Comparison of ENCODE assay signal across 24 mouse cellular contexts in genomic region chr1:134154121-134154520, GRCm38 (mm10). TPM values are rescaled to one million over a fixed set of nuclear protein-coding genes. Genes with fewer than 3 reads are reported as not detected.
DNase-seq lines count a peak whose midpoint lies in the region; ATAC-seq lines count a peak whose summit lies in the region.
"Had no signal": no experiment of that assay in that cellular context is flagged by ENCODE, and none has a peak within 500 bp of the region (broad histone marks: within the 10 kb centered on the region; RNA-seq: fewer than 3 reads in every experiment).

No protein-coding gene starts in this region.

- no peaks in the 10 kb centered on the region for H3K9me3 ChIP-seq in midbrain, embryonic 11.5 days (ENCODE audit: control insufficient read depth, low read length)
- H3K9me3 ChIP-seq in midbrain, embryonic 16.5 days (replicated peaks; ENCODE audit: control insufficient read depth, low read length, poor library complexity, severe bottlenecking), result no peaks in the 10 kb centered on the region
- H3K9me3 ChIP-seq: embryonic facial prominence, embryonic 13.5 days; embryonic facial prominence, embryonic 15.5 days had no signal

- H3K4me2 ChIP-seq in midbrain, embryonic 11.5 days, result no peak overlapping the region
- H3K4me2 ChIP-seq in midbrain, embryonic 16.5 days (ENCODE audit: low read length), result no peak overlapping the region
- H3K4me2 ChIP-seq: embryonic facial prominence, embryonic 13.5 days; embryonic facial prominence, embryonic 15.5 days; forebrain, embryonic 12.5 days had no signal

- H3K36me3 ChIP-seq in midbrain, embryonic 11.5 days (ENCODE audit: control insufficient read depth, insufficient read depth, low read length), result no peaks in the 10 kb centered on the region
- no peaks in the 10 kb centered on the region for H3K36me3 ChIP-seq in midbrain, embryonic 16.5 days (ENCODE audit: control insufficient read depth, insufficient read depth, low read length)
- H3K36me3 ChIP-seq: embryonic facial prominence, embryonic 13.5 days; embryonic facial prominence, embryonic 15.5 days; forebrain, embryonic 10.5 days; forebrain, embryonic 12.5 days; G1E had no signal

- H3K4me3 ChIP-seq in midbrain, embryonic 11.5 days (ENCODE audit: low read depth, low read length), result no peak overlapping the region
- no peak overlapping the region for H3K4me3 ChIP-seq in midbrain, embryonic 16.5 days (ENCODE audit: low read depth, low read length)
- H3K4me3 ChIP-seq: embryonic facial prominence, embryonic 13.5 days; embryonic facial prominence, embryonic 15.5 days; erythroblast, embryonic 14.5 days; forebrain, embryonic 10.5 days; forebrain, embryonic 12.5 days had no signal

- no peak overlapping the region for H3K9ac ChIP-seq in midbrain, embryonic 11.5 days (ENCODE audit: low read length)
- no peak overlapping the region for H3K9ac ChIP-seq in midbrain, embryonic 16.5 days (ENCODE audit: low read depth, low read length)
- H3K9ac ChIP-seq: embryonic facial prominence, embryonic 13.5 days; embryonic facial prominence, embryonic 15.5 days; forebrain, embryonic 12.5 days had no signal

- H3K4me1 ChIP-seq in midbrain, embryonic 11.5 days (ENCODE audit: control insufficient read depth, insufficient read depth, low read length), result no peaks in the 10 kb centered on the region
- H3K4me1 ChIP-seq in midbrain, embryonic 16.5 days (ENCODE audit: control insufficient read depth, insufficient read depth, low read length), result no peaks in the 10 kb centered on the region
- H3K4me1 ChIP-seq: embryonic facial prominence, embryonic 13.5 days; embryonic facial prominence, embryonic 15.5 days; forebrain, embryonic 10.5 days; forebrain, embryonic 12.5 days had no signal

- H3K27me3 ChIP-seq in midbrain, embryonic 11.5 days (ENCODE audit: control insufficient read depth, insufficient read depth, low read length), result no peaks in the 10 kb centered on the region
- H3K27me3 ChIP-seq in midbrain, embryonic 16.5 days (ENCODE audit: control insufficient read depth, insufficient read depth, low read depth, low read length), result no peaks in the 10 kb centered on the region
- H3K27me3 ChIP-seq: embryonic facial prominence, embryonic 13.5 days; embryonic facial prominence, embryonic 15.5 days; Patski had no signal

- 90% methylated on average over 3 of the region's 3 CpGs for WGBS in midbrain, embryonic 11.5 days
- 94% methylated on average over 3 of the region's 3 CpGs for WGBS in midbrain, embryonic 16.5 days

- no peak overlapping the region for H3K27ac ChIP-seq in midbrain, embryonic 11.5 days (ENCODE audit: low read depth, low read length)
- H3K27ac ChIP-seq in midbrain, embryonic 16.5 days (ENCODE audit: low read length), result no peak overlapping the region
- H3K27ac ChIP-seq: embryonic facial prominence, embryonic 13.5 days; embryonic facial prominence, embryonic 15.5 days; forebrain, embryonic 10.5 days; forebrain, embryonic 12.5 days had no signal

- DNase-seq in midbrain, embryonic 11.5 days (ENCODE audit: low spot score, missing footprints), result peak; percentile 35
- DNase-seq in R1 (ENCODE audit: low read depth, low spot score), result peak; percentile 39
- DNase-seq in kidney, postnatal 14 days, result no peak
- no peak for DNase-seq in embryo, embryonic 9.5 days (ENCODE audit: extremely low spot score)
- DNase-seq: adrenal gland, adult 8-10 months; adrenal gland, postnatal 14 days; adrenal gland, postnatal 36 days; cerebellum, adult 11-12 months; cerebellum, adult 2 months; cerebellum, adult 9-10 months; cerebellum, postnatal 10 days; cerebellum, postnatal 25 days had no signal

- no peak for ATAC-seq in midbrain, embryonic 11.5 days (ENCODE audit: low FRiP score)
- ATAC-seq in midbrain, embryonic 16.5 days, result no peak
- ATAC-seq: activated CD4-positive, CD25-positive, alpha-beta regulatory T cell, adult 4 months; forebrain, embryonic 14.5 days; forebrain, embryonic 16.5 days; Patski had no signal

RNA-seq across cellular contexts. Expression of gene Chil1, which starts 27.9 kb away (rescaled TPM):
- 1.8 and 2.2 TPM in 2 replicates for polyA plus RNA-seq in midbrain, embryonic 11.5 days (2014; fragmentation: Nextera tagmentation; extraction: Ambion mirVana)
- 2.0 and 3.9 TPM in 2 replicates for polyA plus RNA-seq in midbrain, embryonic 16.5 days (2015; fragmentation: Nextera tagmentation; extraction: Ambion mirVana)
- polyA plus RNA-seq: activated CD4-positive, CD25-positive, alpha-beta regulatory T cell, adult 4 months; erythroblast, embryonic 14.5 days; forebrain, embryonic 10.5 days; G1E had no signal

RNA-seq across cellular contexts. Expression of gene Mybph, which starts 39.1 kb away (rescaled TPM):
- polyA plus RNA-seq in midbrain, embryonic 11.5 days (2014; fragmentation: Nextera tagmentation; extraction: Ambion mirVana), result 0.12 and 0.22 TPM in 2 replicates
- polyA plus RNA-seq in midbrain, embryonic 16.5 days (2015; fragmentation: Nextera tagmentation; extraction: Ambion mirVana), result 0.18 TPM in 1 of 2 replicates, not detected in the other
- polyA plus RNA-seq: activated CD4-positive, CD25-positive, alpha-beta regulatory T cell, adult 4 months; erythroblast, embryonic 14.5 days; forebrain, embryonic 16.5 days; G1E; Patski had no signal

RNA-seq across cellular contexts. Expression of gene Chit1, which starts 43.1 kb away (rescaled TPM):
- not detected in 2 replicates for polyA plus RNA-seq in midbrain, embryonic 11.5 days (2014; fragmentation: Nextera tagmentation; extraction: Ambion mirVana)
- polyA plus RNA-seq in midbrain, embryonic 16.5 days (2015; fragmentation: Nextera tagmentation; extraction: Ambion mirVana), result 0.21 TPM in 1 of 2 replicates, not detected in the other
- polyA plus RNA-seq: activated CD4-positive, CD25-positive, alpha-beta regulatory T cell, adult 4 months; cerebellum, adult 2 months; embryonic facial prominence, embryonic 11.5 days; embryonic facial prominence, embryonic 13.5 days; erythroblast, embryonic 14.5 days; forebrain, embryonic 10.5 days; forebrain, embryonic 12.5 days; forebrain, embryonic 16.5 days; G1E; Patski had no signal

Comparison
In these comparisons a context has a peak if more than half of its experiments do, and no peak if none do; other contexts are left out.
1. DNase-seq: peak in midbrain, embryonic 11.5 days (single experiment) and R1 (single experiment); none in kidney, postnatal 14 days (single experiment) and embryo, embryonic 9.5 days (single experiment).